In genomic region chr10:117687018-117687417, GRCm38 (mm10) we compare ENCODE assay signal across 11 mouse cellular contexts.
"Had no signal": no experiment of that assay in that cellular context is flagged by ENCODE, and none has a peak within 500 bp of the region (broad histone marks: within the 10 kb centered on the region; RNA-seq: fewer than 3 reads in every experiment).

No protein-coding gene starts in this region.

- DNase-seq: left cerebral cortex, postnatal 4 days; liver; liver, embryonic 13.5 days; liver, postnatal 0 days; lung, adult 18-20 months; lung, adult 2 months; lung, embryonic 14.5 days; lung, postnatal 10 days; lung, postnatal 14 days; lung, postnatal 36 days; midbrain, embryonic 14.5 days had no signal
